Mouse (Mus musculus): ENCODE data around the gene Btf3l4. TPM values are rescaled to one million over a fixed set of nuclear protein-coding genes. Genes with fewer than 3 reads are reported as not detected.

The Btf3l4 gene
- total RNA-seq, 2 experiments from 2014 or later = 85.6 to 91.5 TPM

Other genes starting within 250 kb of the Btf3l4 start
- gene Cc2d1b, start 213.7 kb downstream of the Btf3l4 start, total RNA-seq (2021) = 10 to 100 TPM; 23.9 to 30.1 TPM
- 1 to 10 TPM in 1 of 2 experiments, under 1 TPM in 1; 0.91 to 1.8 TPM for gene 3110021N24Rik, start 114.0 kb downstream of the Btf3l4 start, total RNA-seq (2021)
- 10 to 100 TPM; 72.4 to 73.0 TPM for gene Zfyve9, start 52.8 kb downstream of the Btf3l4 start, total RNA-seq (2021)
- gene Txndc12, start 987 bp upstream of the Btf3l4 start, total RNA-seq (2021) = 10 to 100 TPM; 39.6 to 44.2 TPM
- 10 to 100 TPM; 18.4 TPM for gene Kti12, start 14.2 kb upstream of the Btf3l4 start, total RNA-seq (2021)
- gene A730015C16Rik, start 15.0 kb upstream of the Btf3l4 start, total RNA-seq (2021) = not detected
- gene Rab3b, start 45.4 kb upstream of the Btf3l4 start, total RNA-seq (2021) = 10 to 100 TPM; 87.8 to 89.9 TPM
- gene Nrd1, start 167.0 kb upstream of the Btf3l4 start, total RNA-seq (2021) = 100 to 1,000 TPM; 126 to 140 TPM

Measured in left cerebral cortex, adult 18-20 months (tissue).